Mouse (Mus musculus): ENCODE data around the gene Itpk1. TPM values are rescaled to one million over a fixed set of nuclear protein-coding genes. Genes with fewer than 3 reads are reported as not detected.

Itpk1 gene
- total and polyA plus RNA-seq, 3 experiments = 7.9 to 11.6 (median 9.5) TPM

DNA sequence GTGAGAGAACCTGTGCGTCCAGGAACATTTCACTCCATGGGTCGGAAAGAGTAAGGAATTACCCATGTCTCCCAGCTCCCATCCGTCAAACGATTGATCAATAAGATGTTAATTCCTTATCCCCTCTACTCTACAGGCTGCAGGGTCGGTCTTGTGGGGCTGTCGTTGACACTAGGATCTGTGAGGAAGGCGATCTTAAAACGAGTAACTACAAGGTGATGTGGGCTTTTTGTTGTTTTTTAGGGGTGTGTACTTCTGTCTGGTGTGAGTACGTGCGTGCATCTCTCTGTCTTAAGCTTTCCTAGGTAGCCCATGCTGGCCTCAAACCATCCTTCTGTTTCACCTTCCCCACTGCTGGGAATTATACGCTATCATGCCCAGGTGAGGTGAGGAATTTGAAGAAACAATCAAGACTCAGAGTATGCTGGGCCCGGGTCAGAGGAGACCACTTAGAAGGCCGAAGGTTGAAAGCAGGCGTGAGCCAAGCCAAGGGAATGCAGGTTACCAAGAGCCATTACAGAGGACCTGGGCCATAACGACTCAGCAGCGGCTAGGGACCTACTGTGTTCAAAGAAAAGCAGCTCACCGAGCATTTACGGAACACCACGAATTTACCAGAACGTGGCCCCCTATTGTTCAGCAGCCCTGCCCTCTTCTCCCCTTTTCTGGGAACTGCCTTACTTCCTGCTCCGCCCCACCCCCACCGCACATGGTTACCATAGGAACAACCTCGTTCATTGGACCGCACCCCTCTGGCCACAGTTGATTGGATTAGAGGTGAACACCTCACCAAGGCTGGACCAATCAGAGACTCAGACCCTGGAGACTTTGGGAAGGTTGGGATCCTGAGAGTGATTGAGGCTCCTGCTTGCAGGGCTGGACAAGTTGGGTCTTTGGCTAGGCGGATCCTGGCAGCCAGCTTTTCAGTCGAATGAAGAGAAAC, 25.4 kb upstream of the Itpk1 start:
- intact Hi-C loops (cut with DNase I) = no loop called here
- H3K9ac ChIP-seq (ENCODE audit: low read depth, low read length) = no peak overlapping the region
- no peaks in the 10 kb centered on the region for H3K36me3 ChIP-seq (ENCODE audit: control insufficient read depth, insufficient read depth, low read length)
- H3K4me1 ChIP-seq (ENCODE audit: control insufficient read depth, insufficient read depth, low read length) = no peaks in the 10 kb centered on the region
- H3K27ac ChIP-seq = no peak overlapping the region
- H3K79me2 ChIP-seq (replicated peaks; ENCODE audit: control insufficient read depth, insufficient read depth, low read length) = no peaks in the 10 kb centered on the region
- TF ChIP-seq EP300 (IDR thresholded peaks at IDR 0.05; ENCODE audit: insufficient read depth, low read depth, low read length) (no peak), CTCF (IDR thresholded peaks at IDR 0.05) (no peak), POLR2A (IDR thresholded peaks at IDR 0.05; ENCODE audit: insufficient read depth, low read depth, low read length) (no peak)
- no peaks in the 10 kb centered on the region for H3K27me3 ChIP-seq (ENCODE audit: control insufficient read depth, insufficient read depth, low read length)
- 50% methylated on average over 26 of the region's 26 CpGs for WGBS
- peak in 1 of 2 experiments; percentile 40 for DNase-seq
- H3K4me3 ChIP-seq = no peak overlapping the region

DNA sequence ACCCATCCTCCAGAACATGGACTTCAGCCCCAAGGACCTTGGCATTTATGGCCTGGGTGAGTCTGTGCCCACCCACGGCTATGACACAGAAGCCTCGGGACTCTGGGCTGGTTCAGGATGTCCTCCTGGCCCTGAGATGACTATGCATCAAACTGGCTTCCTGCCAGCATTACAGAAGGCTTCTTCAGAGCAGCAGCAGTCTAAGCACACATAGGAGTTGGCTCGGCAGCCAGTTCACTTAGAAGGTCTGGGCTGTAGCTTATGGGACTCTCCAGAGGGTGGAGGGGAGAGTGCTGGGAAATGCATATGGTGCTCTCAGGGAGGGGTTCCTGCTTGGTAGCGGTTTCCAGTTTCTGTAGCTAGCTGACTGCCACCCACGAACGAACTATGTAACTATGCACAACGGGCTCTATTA, 21.0 kb upstream of the Itpk1 start:
- WGBS = 56% methylated on average over 7 of the region's 7 CpGs
- TF ChIP-seq EP300 (IDR thresholded peaks at IDR 0.05; ENCODE audit: insufficient read depth, low read depth, low read length) (no peak), CTCF (IDR thresholded peaks at IDR 0.05) (no peak), POLR2A (IDR thresholded peaks at IDR 0.05; ENCODE audit: insufficient read depth, low read depth, low read length) (no peak)
- intact Hi-C loops (cut with DNase I) = no loop called here

DNA sequence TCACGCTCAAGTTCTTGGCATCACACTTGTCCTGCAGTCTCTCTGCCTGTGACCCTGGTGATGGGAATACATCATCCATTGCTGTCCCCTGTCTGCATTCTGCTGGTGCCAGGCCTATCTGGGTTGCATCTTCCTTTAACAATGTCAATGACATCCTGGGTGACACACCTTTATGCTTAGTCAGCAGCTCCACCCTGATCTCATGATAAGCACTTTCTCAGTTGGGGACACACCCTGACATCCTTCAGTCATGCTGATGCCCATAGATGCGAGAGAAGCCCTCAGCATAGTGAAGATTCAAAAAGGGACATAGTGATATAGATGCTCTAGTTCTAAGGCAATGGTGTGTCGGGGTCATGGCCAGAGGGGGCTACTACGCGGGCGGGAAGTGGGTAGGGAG, 20.4 kb upstream of the Itpk1 start:
- TF ChIP-seq EP300 (IDR thresholded peaks at IDR 0.05; ENCODE audit: insufficient read depth, low read depth, low read length) = no peak
- no peak for TF ChIP-seq POLR2A (IDR thresholded peaks at IDR 0.05; ENCODE audit: insufficient read depth, low read depth, low read length)
- TF ChIP-seq CTCF (IDR thresholded peaks at IDR 0.05) = no peak
- Histone ChIP-seq H3K9ac (ENCODE audit: low read depth, low read length) (no peak overlapping the region), H3K79me2 (replicated peaks; ENCODE audit: control insufficient read depth, insufficient read depth, low read length) (no peaks in the 10 kb centered on the region), H3K4me1 (ENCODE audit: control insufficient read depth, insufficient read depth, low read length) (no peaks in the 10 kb centered on the region), H3K27me3 (ENCODE audit: control insufficient read depth, insufficient read depth, low read length) (no peaks in the 10 kb centered on the region), H3K4me3 (no peak overlapping the region), H3K36me3 (ENCODE audit: control insufficient read depth, insufficient read depth, low read length) (no peaks in the 10 kb centered on the region), H3K27ac (no peak overlapping the region)
- 87% methylated on average over 6 of the region's 6 CpGs for WGBS
- intact Hi-C loops (cut with DNase I) = no loop called here
- no peak for DNase-seq

More for the DNA sequence above, 21.0 kb upstream of the Itpk1 start:
- no peaks in the 10 kb centered on the region for H3K79me2 ChIP-seq (replicated peaks; ENCODE audit: control insufficient read depth, insufficient read depth, low read length)
- no peaks in the 10 kb centered on the region for H3K36me3 ChIP-seq (ENCODE audit: control insufficient read depth, insufficient read depth, low read length)
- H3K4me3 ChIP-seq = no peak overlapping the region
- no peaks in the 10 kb centered on the region for H3K27me3 ChIP-seq (ENCODE audit: control insufficient read depth, insufficient read depth, low read length)
- H3K27ac ChIP-seq = no peak overlapping the region
- no peak overlapping the region for H3K9ac ChIP-seq (ENCODE audit: low read depth, low read length)
- H3K4me1 ChIP-seq (ENCODE audit: control insufficient read depth, insufficient read depth, low read length) = no peaks in the 10 kb centered on the region
- no peak for DNase-seq

DNA sequence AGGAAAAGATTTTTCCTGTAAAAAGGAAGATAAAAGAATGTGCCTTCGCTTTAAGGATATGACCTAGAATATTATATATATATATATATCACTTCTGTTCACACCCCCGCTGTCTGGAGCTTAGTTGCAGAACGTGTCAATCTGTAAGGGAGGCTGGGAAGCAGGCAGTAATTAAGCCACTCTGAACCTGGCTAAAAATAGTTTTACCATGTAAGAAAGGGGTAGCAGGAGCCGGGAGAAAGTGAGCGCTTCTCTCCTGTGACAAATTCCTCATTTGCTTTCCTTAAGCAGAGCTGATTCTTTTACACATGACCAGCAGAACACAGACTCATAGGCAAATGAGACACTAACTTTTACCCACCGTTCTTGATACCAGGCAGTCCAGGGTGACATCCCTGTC, 19.1 kb upstream of the Itpk1 start:
- H3K27ac ChIP-seq = no peak overlapping the region
- no peaks in the 10 kb centered on the region for H3K79me2 ChIP-seq (replicated peaks; ENCODE audit: control insufficient read depth, insufficient read depth, low read length)
- TF ChIP-seq CTCF (IDR thresholded peaks at IDR 0.05) (no peak), EP300 (IDR thresholded peaks at IDR 0.05; ENCODE audit: insufficient read depth, low read depth, low read length) (no peak), POLR2A (IDR thresholded peaks at IDR 0.05; ENCODE audit: insufficient read depth, low read depth, low read length) (no peak)
- no peaks in the 10 kb centered on the region for H3K27me3 ChIP-seq (ENCODE audit: control insufficient read depth, insufficient read depth, low read length)
- no peak overlapping the region for H3K9ac ChIP-seq (ENCODE audit: low read depth, low read length)
- no peaks in the 10 kb centered on the region for H3K4me1 ChIP-seq (ENCODE audit: control insufficient read depth, insufficient read depth, low read length)
- no peaks in the 10 kb centered on the region for H3K36me3 ChIP-seq (ENCODE audit: control insufficient read depth, insufficient read depth, low read length)
- intact Hi-C loops (cut with DNase I) = no loop called here
- DNase-seq = no peak
- no peak overlapping the region for H3K4me3 ChIP-seq
- WGBS = 36% methylated on average over 6 of the region's 6 CpGs

DNA sequence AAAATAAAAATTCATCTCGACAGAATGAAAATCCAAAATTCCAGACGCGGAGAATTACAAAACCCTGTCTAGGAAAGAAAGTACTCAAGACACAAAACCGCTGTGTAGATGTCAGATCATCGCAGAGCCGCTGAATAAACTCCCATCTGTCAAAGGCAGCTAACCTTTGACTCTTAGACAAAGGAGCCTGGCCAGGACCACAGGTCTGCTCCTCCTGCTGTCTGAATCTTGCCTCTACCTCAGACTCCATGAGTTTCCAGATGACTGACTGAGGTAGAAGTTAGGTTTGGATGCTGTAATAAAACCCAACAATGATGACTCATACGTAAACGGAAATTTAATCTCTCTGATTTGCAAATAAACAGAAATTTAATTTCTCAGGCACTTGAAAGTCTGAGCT, 18.2 kb upstream of the Itpk1 start:
- H3K36me3 ChIP-seq (ENCODE audit: control insufficient read depth, insufficient read depth, low read length) = no peaks in the 10 kb centered on the region
- no peak overlapping the region for H3K4me3 ChIP-seq
- no peaks in the 10 kb centered on the region for H3K4me1 ChIP-seq (ENCODE audit: control insufficient read depth, insufficient read depth, low read length)
- 89% methylated on average over 8 of the region's 8 CpGs for WGBS
- no peak for TF ChIP-seq CTCF (IDR thresholded peaks at IDR 0.05)
- TF ChIP-seq POLR2A (IDR thresholded peaks at IDR 0.05; ENCODE audit: insufficient read depth, low read depth, low read length) = no peak
- no peak for TF ChIP-seq EP300 (IDR thresholded peaks at IDR 0.05; ENCODE audit: insufficient read depth, low read depth, low read length)
- H3K9ac ChIP-seq (ENCODE audit: low read depth, low read length) = no peak overlapping the region
- H3K79me2 ChIP-seq (replicated peaks; ENCODE audit: control insufficient read depth, insufficient read depth, low read length) = no peaks in the 10 kb centered on the region
- intact Hi-C loops (cut with DNase I) = no loop called here
- no peak for DNase-seq
- no peak overlapping the region for H3K27ac ChIP-seq
- no peaks in the 10 kb centered on the region for H3K27me3 ChIP-seq (ENCODE audit: control insufficient read depth, insufficient read depth, low read length)

DNA sequence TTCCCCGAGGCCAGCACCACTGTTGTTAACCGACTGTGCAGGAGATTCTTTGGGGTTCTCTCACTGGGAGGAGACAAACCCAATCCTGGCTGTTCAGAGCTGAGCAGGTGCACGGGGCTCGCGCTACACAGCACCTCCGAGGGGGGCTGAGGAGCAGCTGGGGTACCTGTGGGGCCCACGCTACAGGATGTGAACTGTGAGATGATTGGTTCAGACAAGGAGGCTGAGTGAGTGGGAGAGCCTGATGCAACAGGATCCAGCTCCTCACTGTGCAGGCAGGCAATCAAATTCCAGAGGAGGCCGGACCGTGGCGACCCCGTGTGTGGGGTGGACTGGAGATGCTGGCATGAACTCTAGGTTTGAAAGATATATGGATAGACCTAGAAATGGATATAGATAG, 17.7 kb upstream of the Itpk1 start:
- no peak for TF ChIP-seq POLR2A (IDR thresholded peaks at IDR 0.05; ENCODE audit: insufficient read depth, low read depth, low read length)
- no peak for TF ChIP-seq CTCF (IDR thresholded peaks at IDR 0.05)
- TF ChIP-seq EP300 (IDR thresholded peaks at IDR 0.05; ENCODE audit: insufficient read depth, low read depth, low read length) = no peak
- intact Hi-C loops (cut with DNase I) = no loop called here
- no peaks in the 10 kb centered on the region for H3K4me1 ChIP-seq (ENCODE audit: control insufficient read depth, insufficient read depth, low read length)

More for the DNA sequence above, 17.7 kb upstream of the Itpk1 start:
- Histone ChIP-seq H3K36me3 (ENCODE audit: control insufficient read depth, insufficient read depth, low read length) (no peaks in the 10 kb centered on the region), H3K27ac (no peak overlapping the region), H3K79me2 (replicated peaks; ENCODE audit: control insufficient read depth, insufficient read depth, low read length) (no peaks in the 10 kb centered on the region), H3K4me3 (no peak overlapping the region), H3K9ac (ENCODE audit: low read depth, low read length) (no peak overlapping the region), H3K27me3 (ENCODE audit: control insufficient read depth, insufficient read depth, low read length) (no peaks in the 10 kb centered on the region)
- 71% methylated on average over 11 of the region's 11 CpGs for WGBS
- no peak for DNase-seq
